Mouse (Mus musculus) layer of hippocampus, adult 2 months (tissue): ENCODE data around the gene Zmiz2. TPM values are rescaled to one million over a fixed set of nuclear protein-coding genes. Genes with fewer than 3 reads are reported as not detected.

Experiments used
- DNase-seq, 2 experiments: peaks; one replicate each; pipeline ENCODE4 v3.0.0; 2022; ENCODE audit warnings: low spot score in 2 of 2
- H3K27ac ChIP-seq: fragments of 200-600 bp; 2 replicates; pipeline ENCODE4 v1.8.1; 2022
- H3K4me3 ChIP-seq: fragments of 200-600 bp; 2 replicates; pipeline ENCODE4 v1.8.1; 2022; ENCODE audit warnings: mild to moderate bottlenecking
- CTCF ChIP-seq: fragments of 200-600 bp; conservative IDR thresholded peaks from 2 replicates; pipeline ENCODE4 v1.8.1; 2022; ENCODE audit warnings: antibody characterized with exemption, mild to moderate bottlenecking, moderate library complexity
- total RNA-seq, 2 experiments: library from RNA; stranded (reverse); gene quantifications; 2 replicates each; pipeline ENCODE4 v1.2.3; 2021

The Zmiz2 gene
- total RNA-seq, 2 experiments from 2014 or later, result 170 TPM

- TF ChIP-seq CTCF, result no peak
- no peak overlapping the region for H3K4me3 ChIP-seq
- no peak overlapping the region for H3K27ac ChIP-seq
- no peak for DNase-seq
These were observed 16.1 kb upstream of the Zmiz2 start for GRCm38 (mm10) chr11:6372784-6373183.

- no peak overlapping the region for H3K27ac ChIP-seq
- no peak for DNase-seq
- no peak for TF ChIP-seq CTCF
- no peak overlapping the region for H3K4me3 ChIP-seq
These were observed 8.0 kb upstream of the Zmiz2 start for GRCm38 (mm10) chr11:6380916-6381315.

- DNase-seq, result no peak
- peak overlapping the region; percentile 82 for H3K4me3 ChIP-seq
- H3K27ac ChIP-seq, result peak overlapping the region; percentile 94
- peak; percentile 16; the same call in 1 of the 2 replicates for TF ChIP-seq CTCF
These were observed 648 bp upstream of the Zmiz2 start for GRCm38 (mm10) chr11:6388126-6388725.

- no peak for DNase-seq
- no peak for TF ChIP-seq CTCF
- H3K27ac ChIP-seq, result peak overlapping the region; percentile 92
- H3K4me3 ChIP-seq, result peak overlapping the region; percentile 94
These were observed 628 bp downstream of the Zmiz2 start for GRCm38 (mm10) chr11:6389483-6389921.

GRCm38 (mm10) chr11:6390376-6391053 is 1.6 kb downstream of the Zmiz2 start:
- Histone ChIP-seq H3K4me3 (peak overlapping the region; percentile 94), H3K27ac (peak overlapping the region; percentile 92; the same call in 1 of the 2 replicates)
- no peak for TF ChIP-seq CTCF
- no peak for DNase-seq

- no peak for DNase-seq
- no peak for TF ChIP-seq CTCF
- Histone ChIP-seq H3K27ac (no peak overlapping the region), H3K4me3 (no peak overlapping the region)
These were observed 2.8 kb downstream of the Zmiz2 start for GRCm38 (mm10) chr11:6391516-6392276.

GRCm38 (mm10) chr11:6392857-6393256 is 4.0 kb downstream of the Zmiz2 start:
- Histone ChIP-seq H3K4me3 (no peak overlapping the region), H3K27ac (no peak overlapping the region)
- TF ChIP-seq CTCF, result no peak
- no peak for DNase-seq

GRCm38 (mm10) chr11:6393866-6394265 is 5.0 kb downstream of the Zmiz2 start:
- no peak overlapping the region for H3K4me3 ChIP-seq
- no peak for DNase-seq
- peak overlapping the region; percentile 19; the same call in 1 of the 2 replicates for H3K27ac ChIP-seq
- no peak for TF ChIP-seq CTCF

GRCm38 (mm10) chr11:6395565-6395964 is 6.7 kb downstream of the Zmiz2 start:
- no peak overlapping the region for H3K27ac ChIP-seq
- H3K4me3 ChIP-seq, result no peak overlapping the region
- TF ChIP-seq CTCF, result no peak
- no peak for DNase-seq

- no peak overlapping the region for H3K4me3 ChIP-seq
- no peak for TF ChIP-seq CTCF
- no peak for DNase-seq
- H3K27ac ChIP-seq, result no peak overlapping the region
These were observed 9.3 kb downstream of the Zmiz2 start for GRCm38 (mm10) chr11:6398141-6398540.

GRCm38 (mm10) chr11:6402515-6403510 is 13.9 kb downstream of the Zmiz2 start:
- Histone ChIP-seq H3K27ac (no peak overlapping the region), H3K4me3 (no peak overlapping the region)
- peak in 1 of 2 experiments; percentile 75 for DNase-seq
- peak; percentile 88 for TF ChIP-seq CTCF

GRCm38 (mm10) chr11:6403830-6404405 is 15.0 kb downstream of the Zmiz2 start:
- no peak overlapping the region for H3K4me3 ChIP-seq
- no peak for TF ChIP-seq CTCF
- H3K27ac ChIP-seq, result peak overlapping the region; percentile 84; the same call in 1 of the 2 replicates
- no peak for DNase-seq
